Comparison of ENCODE assay signal across 18 mouse cellular contexts in genomic region chr1:140739001-140739728, GRCm38 (mm10).
DNase-seq lines count a peak whose midpoint lies in the region; ATAC-seq and TF ChIP-seq lines count a peak whose summit lies in the region.
"Had no signal": no experiment of that assay in that cellular context is flagged by ENCODE, and none has a peak within 500 bp of the region (broad histone marks: within the 10 kb centered on the region; RNA-seq: fewer than 3 reads in every experiment).

No protein-coding gene starts in this region.

- H3K4me1 ChIP-seq in lung, embryonic 14.5 days (ENCODE audit: insufficient read depth): no peaks in the 10 kb centered on the region
- no peaks in the 10 kb centered on the region for H3K4me1 ChIP-seq in lung, adult 2 months (ENCODE audit: control insufficient read depth, insufficient read depth, low read length)
- no peaks in the 10 kb centered on the region; a peak in 1 of 4 replicates for H3K4me1 ChIP-seq in MEL (ENCODE audit: control insufficient read depth in 1 of 2, insufficient read depth in 2 of 2, low read length in 2 of 2)
- no peaks in the 10 kb centered on the region for H3K4me1 ChIP-seq in heart, adult 2 months (ENCODE audit: control insufficient read depth, insufficient read depth, low read length)
- no peaks in the 10 kb centered on the region for H3K4me1 ChIP-seq in liver, embryonic 12.5 days
- H3K4me1 ChIP-seq: heart, embryonic 13.5 days; hindbrain, embryonic 15.5 days had no signal

- no peak overlapping the region for H3K4me3 ChIP-seq in lung, embryonic 14.5 days (ENCODE audit: low read depth, low read length)
- no peak overlapping the region for H3K4me3 ChIP-seq in lung, adult 2 months (replicated peaks; ENCODE audit: extremely low read depth, low read depth, low read length)
- H3K4me3 ChIP-seq in MEL (ENCODE audit: control insufficient read depth in 1 of 2, insufficient read depth in 1 of 2, low read depth in 2 of 2, low read length in 2 of 2): no peak overlapping the region
- no peak overlapping the region for H3K4me3 ChIP-seq in heart, adult 2 months
- no peak overlapping the region for H3K4me3 ChIP-seq in liver, embryonic 12.5 days
- H3K4me3 ChIP-seq: gastrocnemius, adult 2 months; heart, embryonic 13.5 days; hindbrain, embryonic 15.5 days had no signal

- no peak overlapping the region for H3K9ac ChIP-seq in lung, embryonic 14.5 days
- H3K9ac ChIP-seq in MEL (ENCODE audit: control insufficient read depth, low read depth, low read length, poor library complexity, severe bottlenecking): no peak overlapping the region; the same call in 1 of the 2 replicates
- no peak overlapping the region for H3K9ac ChIP-seq in heart, adult 2 months (ENCODE audit: low read depth, low read length)
- H3K9ac ChIP-seq in liver, embryonic 12.5 days: no peak overlapping the region
- H3K9ac ChIP-seq: heart, embryonic 13.5 days; hindbrain, embryonic 15.5 days had no signal

- TF ChIP-seq CTCF in lung, embryonic 14.5 days (IDR thresholded peaks at IDR 0.05; ENCODE audit: low read depth): no peak
- TF ChIP-seq CTCF in lung, adult 2 months (IDR thresholded peaks at IDR 0.05; ENCODE audit: insufficient read depth, low read length): no peak
- no peak for TF ChIP-seq CTCF in MEL (IDR thresholded peaks at IDR 0.05 in 2 of 3, conservative IDR thresholded peaks at IDR 0.05 in 1 of 3; ENCODE audit: control insufficient read depth in 1 of 3, insufficient read depth in 1 of 3, low read depth in 2 of 3, low read length in 3 of 3, poor library complexity in 1 of 3, severe bottlenecking in 1 of 3)
- TF ChIP-seq CTCF in heart, adult 2 months (IDR thresholded peaks at IDR 0.05): no peak

- no peak overlapping the region for H3K27ac ChIP-seq in lung, embryonic 14.5 days (ENCODE audit: low read depth)
- H3K27ac ChIP-seq in MEL (ENCODE audit: control insufficient read depth, low read depth, low read length): no peak overlapping the region
- H3K27ac ChIP-seq in heart, adult 2 months: no peak overlapping the region
- no peak overlapping the region for H3K27ac ChIP-seq in liver, embryonic 12.5 days
- H3K27ac ChIP-seq: gastrocnemius, adult 2 months; heart, embryonic 13.5 days; hindbrain, embryonic 15.5 days had no signal

- no peak for ATAC-seq in lung, embryonic 14.5 days (ENCODE audit: insufficient read depth)
- ATAC-seq in liver, embryonic 12.5 days: no peak
- ATAC-seq: forebrain, embryonic 16.5 days; intestine, embryonic 16.5 days had no signal

- WGBS in lung, embryonic 14.5 days: 45% methylated on average over 3 of the region's 3 CpGs
- 49% methylated on average over 3 of the region's 3 CpGs for WGBS in lung, adult 2 months
- WGBS in heart, adult 2 months: 43% methylated on average over 3 of the region's 3 CpGs
- 42% methylated on average over 3 of the region's 3 CpGs for WGBS in liver, embryonic 12.5 days (ENCODE audit: insufficient replicate concordance)

- intact Hi-C loops in heart, adult 2 months (cut with DNase I): no loop called here

- H3K9me3 ChIP-seq in lung, embryonic 14.5 days (ENCODE audit: low read depth, low read length): no peaks in the 10 kb centered on the region
- H3K9me3 ChIP-seq in MEL (replicated peaks; ENCODE audit: insufficient read depth, low read length): no peaks in the 10 kb centered on the region
- no peaks in the 10 kb centered on the region for H3K9me3 ChIP-seq in liver, embryonic 12.5 days (replicated peaks)
- H3K9me3 ChIP-seq: heart, embryonic 13.5 days; hindbrain, embryonic 15.5 days had no signal

- H3K79me2 ChIP-seq in MEL (ENCODE audit: control insufficient read depth, insufficient read depth, low read length, poor library complexity): no peaks in the 10 kb centered on the region
- no peaks in the 10 kb centered on the region for H3K79me2 ChIP-seq in heart, adult 2 months (replicated peaks; ENCODE audit: control insufficient read depth, insufficient read depth, low read length)

- peak; percentile 55 for DNase-seq in lung, embryonic 14.5 days
- no peak for DNase-seq in lung, adult 2 months
- DNase-seq in MEL (ENCODE audit: low read depth, low spot score) (peak; percentile 74), liver (no peak)
- peak; percentile 24 for DNase-seq in forelimb bud, embryonic 11.5 days (ENCODE audit: low read depth, low spot score)
- DNase-seq in heart, adult 2 months: no peak
- DNase-seq: adrenal gland, adult 8-10 months; adrenal gland, postnatal 36 days; cerebellum, adult 2 months; cerebellum, postnatal 14 days; gastrocnemius, adult 2 months; gastrocnemius, postnatal 25 days; heart, postnatal 36 days had no signal

- no peaks in the 10 kb centered on the region for H3K27me3 ChIP-seq in lung, embryonic 14.5 days (ENCODE audit: insufficient read depth, low read length)
- H3K27me3 ChIP-seq in MEL (ENCODE audit: control insufficient read depth in 1 of 2, insufficient read depth in 2 of 2, low read length in 2 of 2): no peaks in the 10 kb centered on the region
- no peaks in the 10 kb centered on the region for H3K27me3 ChIP-seq in heart, adult 2 months (ENCODE audit: control insufficient read depth, insufficient read depth, low read length)
- H3K27me3 ChIP-seq in liver, embryonic 12.5 days (replicated peaks): no peaks in the 10 kb centered on the region
- H3K27me3 ChIP-seq: heart, embryonic 13.5 days; hindbrain, embryonic 15.5 days had no signal

- no peak for TF ChIP-seq RAD21 in MEL (IDR thresholded peaks at IDR 0.05; ENCODE audit: low read depth, low read length)

- no peak for TF ChIP-seq POLR2A in lung, adult 2 months (IDR thresholded peaks at IDR 0.05; ENCODE audit: borderline replicate concordance, extremely low read depth, low read depth, low read length)
- no peak for TF ChIP-seq POLR2A in MEL (IDR thresholded peaks at IDR 0.05; ENCODE audit: control insufficient read depth in 1 of 2, insufficient read depth in 1 of 2, low read depth in 1 of 2, low read length in 2 of 2, poor library complexity in 1 of 2)
- TF ChIP-seq POLR2A in heart, adult 2 months (IDR thresholded peaks at IDR 0.05; ENCODE audit: insufficient read depth, low read depth, low read length): no peak

- no peak overlapping the region for H3K4me2 ChIP-seq in lung, embryonic 14.5 days
- no peak overlapping the region for H3K4me2 ChIP-seq in liver, embryonic 12.5 days
- H3K4me2 ChIP-seq: heart, embryonic 13.5 days; hindbrain, embryonic 15.5 days had no signal

- TF ChIP-seq EP300 in MEL (IDR thresholded peaks at IDR 0.05; ENCODE audit: low read depth in 1 of 2, low read length in 2 of 2): peak; percentile 24 to 54; a peak in 3 of 4 replicates
- no peak for TF ChIP-seq EP300 in heart, adult 2 months (IDR thresholded peaks at IDR 0.05; ENCODE audit: insufficient read depth, low read depth, low read length)

- no peaks in the 10 kb centered on the region for H3K36me3 ChIP-seq in lung, embryonic 14.5 days (ENCODE audit: insufficient read depth)
- no peaks in the 10 kb centered on the region for H3K36me3 ChIP-seq in MEL (ENCODE audit: control insufficient read depth in 1 of 2, insufficient read depth in 2 of 2, low read length in 2 of 2)
- no peaks in the 10 kb centered on the region for H3K36me3 ChIP-seq in heart, adult 2 months (ENCODE audit: control insufficient read depth, insufficient read depth, low read length)
- H3K36me3 ChIP-seq in liver, embryonic 12.5 days: no peaks in the 10 kb centered on the region
- H3K36me3 ChIP-seq: heart, embryonic 13.5 days; hindbrain, embryonic 15.5 days had no signal

TF ChIP-seq in MEL, 35 proteins besides CTCF, POLR2A, EP300 and RAD21:
- no peak for TF ChIP-seq HCFC1 (IDR thresholded peaks at IDR 0.05; ENCODE audit: low read depth, low read length)
- 0 out of 2 replicates have a peak, but pooled peaks have one; percentile 7 for TF ChIP-seq TCF12 (IDR thresholded peaks at IDR 0.05; ENCODE audit: low read depth, low read length)
- 0 out of 2 replicates have a peak, but pooled peaks have one; percentile 33 for TF ChIP-seq MYC (IDR thresholded peaks at IDR 0.05; ENCODE audit: low read depth, low read length)
- peak; percentile 91 for TF ChIP-seq ZNF384 (IDR thresholded peaks at IDR 0.05; ENCODE audit: low read depth, low read length)
- no peak for TF ChIP-seq USF1 (IDR thresholded peaks at IDR 0.05; ENCODE audit: low read depth, low read length)
- TF ChIP-seq GATA1 (IDR thresholded peaks at IDR 0.05; ENCODE audit: low read depth, low read length): peak; percentile 45; the same call in 1 of the 2 replicates

Comparison
In these comparisons a context has a peak if more than half of its experiments do, and no peak if none do; other contexts are left out.
1. DNase-seq: peak in lung, embryonic 14.5 days (single experiment), MEL (single experiment) and forelimb bud, embryonic 11.5 days (single experiment); none in lung, adult 2 months (single experiment), heart, adult 2 months (0 of 2) and liver (single experiment).